Mouse (Mus musculus) heart, embryonic 15.5 days (tissue): ENCODE results near the gene Brwd3. TPM values are rescaled to one million over a fixed set of nuclear protein-coding genes. Genes with fewer than 3 reads are reported as not detected.

Experiments
- ATAC-seq: fragments of 200-750 bp; cut with Nextera tagmentation; replicated peaks from 2 replicates; pipeline ENCODE4 v1.8.0; 2017; ENCODE audit warnings: low read depth, moderate TSS enrichment; ENCODE audit not compliant: insufficient number of reproducible peaks, insufficient read depth, low FRiP score
- H3K27ac ChIP-seq: fragments of 300-500 bp; sonication (generic); 2 replicates; pipeline ENCODE4 v1.5.1; 2015; ENCODE audit warnings: mild to moderate bottlenecking, inconsistent platforms
- H3K27me3 ChIP-seq: fragments of 300-500 bp; sonication (generic); 2 replicates; pipeline ENCODE4 v1.6.1; 2015; ENCODE audit warnings: inconsistent platforms
- H3K36me3 ChIP-seq: fragments of 300-500 bp; sonication (generic); 2 replicates; pipeline ENCODE4 v1.6.1; 2015; ENCODE audit warnings: mild to moderate bottlenecking, inconsistent platforms
- H3K4me1 ChIP-seq: fragments of 300-500 bp; sonication (generic); replicated peaks from 2 replicates; pipeline ENCODE4 v1.6.1; 2015; ENCODE audit warnings: inconsistent platforms
- H3K4me2 ChIP-seq: fragments of 300-500 bp; sonication (generic); 2 replicates; pipeline ENCODE4 v1.6.1; 2015; ENCODE audit warnings: inconsistent platforms, mild to moderate bottlenecking, moderate library complexity
- H3K4me3 ChIP-seq: fragments of 300-500 bp; sonication (generic); 2 replicates; pipeline ENCODE4 v1.5.1; 2015; ENCODE audit warnings: mild to moderate bottlenecking, inconsistent platforms
- H3K9ac ChIP-seq: fragments of 300-500 bp; sonication (generic); 2 replicates; pipeline ENCODE4 v1.6.1; 2015; ENCODE audit warnings: mild to moderate bottlenecking, inconsistent platforms
- H3K9me3 ChIP-seq: fragments of 300-500 bp; sonication (generic); replicated peaks from 2 replicates; pipeline ENCODE4 v1.6.1; 2016; ENCODE audit warnings: inconsistent platforms
- WGBS: fragments of 180-500 bp; shearing (Covaris S2); methylation state at CpG from one replicate; pipeline ENCODE4 v1.1.7; 2015; ENCODE audit warnings: mixed read lengths; 5-methylcytosine and 5-hydroxymethylcytosine counted together
- polyA plus RNA-seq: library from polyadenylated mRNA; unstranded; fragments of >200 nt; fragmentation: Nextera tagmentation; extraction: Ambion mirVana; gene quantifications from 2 replicates; pipeline ENCODE4 v1.2.1, GENCODE M21; 2015

The Brwd3 gene
- polyA plus RNA-seq, result 1.5 and 2.0 TPM in 2 replicates

GRCm38 (mm10) chrX:108834090-108834774 is at the start of gene Brwd3:
TSS of gene Brwd3 (minus strand) at chrX:108834372.
- Histone ChIP-seq H3K27ac (peak within 1 kb of the TSS; percentile 89), H3K4me2 (peak within 1 kb of the TSS; percentile 60), H3K4me1 (no peaks in the 10 kb centered on the region), H3K36me3 (no peaks in the 10 kb centered on the region), H3K9ac (peak within 1 kb of the TSS; percentile 57), H3K4me3 (peak within 1 kb of the TSS; percentile 67), H3K27me3 (no peaks in the 10 kb centered on the region), H3K9me3 (no peaks in the 10 kb centered on the region)
- ATAC-seq, result peak; percentile 96
- 14% methylated on average over 31 of the region's 39 CpGs for WGBS

GRCm38 (mm10) chrX:108862632-108863031 is 28.5 kb upstream of the Brwd3 start:
- ATAC-seq, result no peak
- Histone ChIP-seq H3K27ac (no peak overlapping the region), H3K4me3 (no peak overlapping the region), H3K4me2 (no peak overlapping the region), H3K9me3 (no peaks in the 10 kb centered on the region), H3K36me3 (no peaks in the 10 kb centered on the region), H3K4me1 (no peaks in the 10 kb centered on the region), H3K9ac (no peak overlapping the region), H3K27me3 (no peaks in the 10 kb centered on the region)
- WGBS, result 78% methylated on average over 4 of the region's 4 CpGs

GRCm38 (mm10) chrX:108842705-108843104 is 8.5 kb upstream of the Brwd3 start:
- no peaks in the 10 kb centered on the region for H3K4me1 ChIP-seq
- WGBS, result 87% methylated on average over 2 of the region's 2 CpGs
- H3K9me3 ChIP-seq, result no peaks in the 10 kb centered on the region
- no peak overlapping the region for H3K4me2 ChIP-seq
- ATAC-seq, result no peak
- no peak overlapping the region for H3K9ac ChIP-seq
- no peak overlapping the region for H3K4me3 ChIP-seq
- no peaks in the 10 kb centered on the region for H3K27me3 ChIP-seq
- H3K27ac ChIP-seq, result no peak overlapping the region
- H3K36me3 ChIP-seq, result no peaks in the 10 kb centered on the region

- no peaks in the 10 kb centered on the region for H3K27me3 ChIP-seq
- H3K9me3 ChIP-seq, result no peaks in the 10 kb centered on the region
- no peak overlapping the region for H3K27ac ChIP-seq
- no peak overlapping the region for H3K4me3 ChIP-seq
- H3K36me3 ChIP-seq, result no peaks in the 10 kb centered on the region
- 68% methylated on average over 2 of the region's 2 CpGs for WGBS
- H3K9ac ChIP-seq, result no peak overlapping the region
- no peak overlapping the region for H3K4me2 ChIP-seq
- no peaks in the 10 kb centered on the region for H3K4me1 ChIP-seq
- no peak for ATAC-seq
These were observed 2.2 kb upstream of the Brwd3 start for GRCm38 (mm10) chrX:108836416-108836815.

GRCm38 (mm10) chrX:108835233-108835632 is 1.1 kb upstream of the Brwd3 start:
- no peaks in the 10 kb centered on the region for H3K9me3 ChIP-seq
- no peaks in the 10 kb centered on the region for H3K27me3 ChIP-seq
- no peaks in the 10 kb centered on the region for H3K36me3 ChIP-seq
- H3K4me2 ChIP-seq, result peak overlapping the region; percentile 56
- H3K27ac ChIP-seq, result no peak overlapping the region
- H3K4me1 ChIP-seq, result no peaks in the 10 kb centered on the region
- peak overlapping the region; percentile 67 for H3K4me3 ChIP-seq
- ATAC-seq, result no peak
- 59% methylated on average over 5 of the region's 5 CpGs for WGBS
- 0 out of 2 replicates have a peak overlapping the region, but pooled peaks have one; percentile 47 for H3K9ac ChIP-seq

GRCm38 (mm10) chrX:108833381-108834020 is 671 bp downstream of the Brwd3 start:
- H3K27ac ChIP-seq, result peak overlapping the region; percentile 89
- no peaks in the 10 kb centered on the region for H3K27me3 ChIP-seq
- WGBS, result 14% methylated on average over 20 of the region's 21 CpGs

GRCm38 (mm10) chrX:108832674-108833189 is 1.4 kb downstream of the Brwd3 start:
- peak overlapping the region; percentile 57 for H3K9ac ChIP-seq
- H3K27ac ChIP-seq, result peak overlapping the region; percentile 89
- no peaks in the 10 kb centered on the region for H3K27me3 ChIP-seq
- WGBS, result 12% methylated on average over 13 of the region's 13 CpGs
- peak overlapping the region; percentile 60 for H3K4me2 ChIP-seq
- H3K4me1 ChIP-seq, result no peaks in the 10 kb centered on the region
- no peaks in the 10 kb centered on the region for H3K36me3 ChIP-seq
- H3K4me3 ChIP-seq, result peak overlapping the region; percentile 67
- peak; percentile 74 for ATAC-seq
- no peaks in the 10 kb centered on the region for H3K9me3 ChIP-seq

More at GRCm38 (mm10) chrX:108833381-108834020, 671 bp downstream of the Brwd3 start:
- Histone ChIP-seq H3K36me3 (no peaks in the 10 kb centered on the region), H3K9me3 (no peaks in the 10 kb centered on the region), H3K4me3 (peak overlapping the region; percentile 67), H3K4me1 (no peaks in the 10 kb centered on the region), H3K4me2 (peak overlapping the region; percentile 60), H3K9ac (peak overlapping the region; percentile 57)
- ATAC-seq, result no peak

- Histone ChIP-seq H3K27ac (no peak overlapping the region), H3K4me3 (no peak overlapping the region), H3K27me3 (no peaks in the 10 kb centered on the region), H3K36me3 (no peaks in the 10 kb centered on the region), H3K4me2 (no peak overlapping the region), H3K9me3 (no peaks in the 10 kb centered on the region), H3K9ac (no peak overlapping the region), H3K4me1 (no peaks in the 10 kb centered on the region)
- no peak for ATAC-seq
These were observed 2.9 kb downstream of the Brwd3 start for GRCm38 (mm10) chrX:108831231-108831630.

- Histone ChIP-seq H3K4me1 (no peaks in the 10 kb centered on the region), H3K36me3 (no peaks in the 10 kb centered on the region), H3K9me3 (no peaks in the 10 kb centered on the region), H3K27ac (no peak overlapping the region), H3K4me3 (no peak overlapping the region), H3K27me3 (no peaks in the 10 kb centered on the region), H3K9ac (no peak overlapping the region), H3K4me2 (no peak overlapping the region)
- no peak for ATAC-seq
- 72% methylated on average over 2 of the region's 2 CpGs for WGBS
These were observed 6.1 kb downstream of the Brwd3 start for GRCm38 (mm10) chrX:108828111-108828510.

GRCm38 (mm10) chrX:108797268-108797667 is 36.9 kb downstream of the Brwd3 start:
- H3K36me3 ChIP-seq, result no peaks in the 10 kb centered on the region
- no peak overlapping the region for H3K4me2 ChIP-seq
- no peak overlapping the region for H3K9ac ChIP-seq
- no peaks in the 10 kb centered on the region for H3K27me3 ChIP-seq
- no peak overlapping the region for H3K4me3 ChIP-seq
- no peaks in the 10 kb centered on the region for H3K4me1 ChIP-seq
- no peak for ATAC-seq
- no peaks in the 10 kb centered on the region for H3K9me3 ChIP-seq
- H3K27ac ChIP-seq, result no peak overlapping the region
- 72% methylated on average over 3 of the region's 3 CpGs for WGBS

GRCm38 (mm10) chrX:108783724-108784123 is 50.4 kb downstream of the Brwd3 start:
- Histone ChIP-seq H3K27me3 (no peaks in the 10 kb centered on the region), H3K9me3 (no peaks in the 10 kb centered on the region), H3K4me3 (no peak overlapping the region), H3K4me2 (no peak overlapping the region), H3K36me3 (no peaks in the 10 kb centered on the region), H3K27ac (no peak overlapping the region), H3K9ac (no peak overlapping the region), H3K4me1 (no peaks in the 10 kb centered on the region)
- WGBS, result 90% methylated on average over 4 of the region's 4 CpGs
- ATAC-seq, result no peak
